Mouse (Mus musculus): ENCODE results near the gene Slc36a1. TPM values are rescaled to one million over a fixed set of nuclear protein-coding genes. Genes with fewer than 3 reads are reported as not detected.

The Slc36a1 gene
- total RNA-seq (2015; ENCODE audit: low replicate concordance) = 2.5 and 5.8 TPM in 2 replicates
- total RNA-seq (2017; ENCODE audit: low replicate concordance) = 1.5 and 1.8 TPM in 2 replicates

DNA sequence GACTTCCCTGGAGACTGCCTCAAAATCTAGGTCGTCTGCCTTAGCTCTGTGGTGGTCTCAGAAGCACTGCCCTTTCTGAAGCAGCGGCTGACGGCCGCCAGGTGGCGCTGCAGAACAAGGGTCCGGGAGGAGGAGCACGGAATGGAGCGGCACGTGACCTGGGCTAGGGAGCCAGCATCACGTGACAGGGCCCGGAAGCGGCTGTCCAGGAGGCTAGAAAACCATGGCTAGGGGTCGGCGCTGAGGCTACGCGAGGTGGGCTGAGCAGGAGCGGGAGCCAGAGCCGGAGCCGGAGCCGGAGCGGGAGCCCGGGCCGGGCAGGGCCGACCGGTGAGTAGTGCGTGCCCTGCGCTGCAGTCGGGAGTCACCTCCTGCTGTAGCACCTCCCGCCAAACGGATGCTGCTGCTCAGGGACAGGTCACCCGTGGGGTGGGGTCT, at the start of gene Slc36a1:
Gene Slc36a1, plus strand, starts transcription at position 192 of the 438 bp plus-strand sequence.
- ATAC-seq (replicated peaks; ENCODE audit: low FRiP score, poor library complexity, severe bottlenecking) = peak; percentile 93

DNA sequence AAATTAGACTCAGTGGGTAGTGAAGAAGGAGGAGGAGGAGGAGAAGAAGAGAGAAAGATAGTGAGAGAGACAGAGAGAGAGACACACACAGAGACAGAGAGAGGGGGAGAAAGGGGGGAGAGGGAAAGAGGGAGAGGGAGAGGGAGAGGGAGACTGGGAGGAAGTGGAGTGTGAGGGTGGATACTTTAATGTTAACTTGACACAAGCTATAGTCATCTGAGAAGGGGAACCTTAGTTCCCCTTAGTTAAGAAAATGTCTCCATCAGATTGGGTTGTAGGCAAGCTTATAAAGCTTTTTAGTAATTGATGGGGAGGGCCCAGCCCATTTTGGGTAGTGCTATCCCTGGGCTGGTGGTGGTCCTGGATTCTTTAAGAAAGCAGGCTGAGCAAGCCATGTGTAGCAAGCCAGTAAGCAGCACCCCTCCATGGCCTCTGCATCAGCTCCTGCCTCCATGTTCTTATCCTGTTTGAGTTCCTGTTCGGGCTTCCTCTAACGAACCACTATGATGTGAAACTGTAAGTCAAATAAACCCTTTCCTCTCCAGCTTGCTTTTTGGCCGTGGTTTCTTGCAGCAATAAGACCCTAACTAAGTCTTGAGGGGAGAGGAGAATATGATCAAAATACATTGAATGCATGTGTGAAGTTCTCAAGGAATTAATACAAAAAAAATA, 49.6 kb upstream of the Slc36a1 start:
- ATAC-seq (replicated peaks; ENCODE audit: low FRiP score, poor library complexity, severe bottlenecking) = no peak

DNA sequence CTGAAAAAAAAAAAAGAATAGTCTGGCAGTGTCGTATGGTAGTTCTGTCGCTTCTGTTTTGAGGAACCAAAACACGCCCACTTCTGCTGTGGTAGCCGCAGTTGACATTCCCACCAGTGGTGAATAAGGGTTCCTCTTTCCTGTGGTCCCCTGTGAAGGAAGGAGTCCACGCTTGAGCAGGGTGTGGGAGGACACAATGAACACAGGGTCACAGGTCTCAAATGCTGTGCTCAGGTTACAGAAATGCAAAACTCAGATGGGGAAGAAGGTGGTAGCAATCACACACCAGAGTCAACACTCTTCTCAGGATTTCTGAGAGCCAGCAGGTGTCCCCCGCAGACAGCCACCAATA, 49.1 kb upstream of the Slc36a1 start:
- ATAC-seq (replicated peaks; ENCODE audit: low FRiP score, poor library complexity, severe bottlenecking) = no peak

DNA sequence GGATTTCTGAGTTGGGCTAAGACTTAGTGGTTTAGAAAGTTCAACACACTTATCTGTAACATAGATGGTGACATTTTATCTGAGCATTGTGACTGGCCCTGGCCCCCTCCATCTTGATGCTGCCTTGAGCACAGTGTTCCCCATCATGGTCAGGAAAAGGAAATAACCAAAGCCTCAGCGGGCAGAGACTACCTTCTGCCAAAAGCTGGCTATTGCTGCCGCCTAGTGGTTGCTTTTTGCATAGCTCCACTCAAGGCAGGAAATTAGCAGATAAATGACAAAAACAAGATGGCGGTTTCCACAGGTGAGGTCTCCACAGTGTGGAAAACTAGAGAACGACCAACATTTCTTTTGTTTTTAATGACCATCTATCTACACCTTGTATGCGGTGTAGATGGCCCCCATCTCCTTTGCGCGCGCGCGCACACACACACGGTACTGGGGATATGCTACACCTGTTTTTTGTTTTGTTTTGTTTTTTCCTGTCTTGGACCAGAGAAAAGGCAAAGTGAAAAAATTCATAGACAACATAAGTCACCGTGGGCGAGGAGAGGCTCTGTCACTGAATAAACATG, 45.3 kb upstream of the Slc36a1 start:
- peak; percentile 56; the same call in 1 of the 2 replicates for ATAC-seq (replicated peaks; ENCODE audit: low FRiP score, poor library complexity, severe bottlenecking)

DNA sequence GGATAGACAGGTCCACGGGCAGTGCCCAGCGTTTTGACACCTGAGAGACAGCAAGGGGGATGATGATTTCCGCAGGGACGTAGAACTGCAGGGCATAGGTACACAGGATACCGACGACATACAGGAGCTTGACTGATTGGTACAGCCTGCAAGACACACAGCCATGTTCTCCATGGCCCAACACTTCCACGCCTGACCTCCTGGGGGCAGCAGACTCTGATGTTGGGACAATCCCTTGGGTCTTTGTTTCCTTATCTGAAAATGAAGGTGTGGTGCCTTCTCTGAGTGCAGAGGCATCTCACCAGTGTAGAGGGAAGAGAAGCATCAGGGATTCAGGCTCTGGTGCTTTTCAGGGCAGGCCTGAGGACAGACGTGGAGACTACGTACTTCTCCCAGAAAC, 41.5 kb upstream of the Slc36a1 start:
- ATAC-seq (replicated peaks; ENCODE audit: low FRiP score, poor library complexity, severe bottlenecking) = no peak

DNA sequence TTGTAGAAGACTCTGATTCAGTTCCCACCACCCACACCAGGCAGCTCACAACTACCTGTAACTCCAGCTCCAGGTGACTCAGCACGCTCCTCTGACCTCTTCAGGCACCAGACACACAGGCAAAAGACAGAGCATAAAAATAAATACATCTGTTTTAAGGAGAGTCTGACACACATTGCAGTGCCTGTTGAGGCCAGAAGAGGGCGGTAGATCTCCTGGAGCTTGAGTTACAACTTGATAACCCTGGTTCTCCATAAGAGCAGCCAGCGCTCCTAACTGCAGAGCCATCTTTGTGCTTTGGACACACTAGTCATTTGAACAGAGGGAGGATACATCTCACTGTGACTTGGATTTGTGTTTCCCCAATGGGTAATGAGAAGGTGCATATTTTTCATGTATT, 39.4 kb upstream of the Slc36a1 start:
- ATAC-seq (replicated peaks; ENCODE audit: low FRiP score, poor library complexity, severe bottlenecking) = no peak

DNA sequence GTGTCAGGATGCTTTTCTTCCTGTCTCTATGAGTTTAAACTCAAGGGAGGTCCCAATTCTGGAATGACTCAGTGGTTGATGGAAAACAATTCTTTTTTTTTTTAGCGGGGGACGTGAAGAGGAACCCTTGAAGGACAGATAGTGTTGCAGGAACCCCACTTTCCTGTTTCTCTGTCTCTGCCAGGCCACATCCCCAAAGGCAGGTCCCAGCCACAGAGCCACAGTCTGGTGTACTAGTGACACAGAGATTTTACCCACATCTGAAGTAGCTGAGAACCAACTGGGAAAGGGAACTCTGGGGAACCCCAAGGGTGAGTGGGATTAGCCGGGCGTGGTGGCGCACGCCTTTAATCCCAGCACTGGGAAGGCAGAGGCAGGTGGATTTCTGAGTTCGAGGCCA, 38.4 kb upstream of the Slc36a1 start:
- ATAC-seq (replicated peaks; ENCODE audit: low FRiP score, poor library complexity, severe bottlenecking) = no peak

DNA sequence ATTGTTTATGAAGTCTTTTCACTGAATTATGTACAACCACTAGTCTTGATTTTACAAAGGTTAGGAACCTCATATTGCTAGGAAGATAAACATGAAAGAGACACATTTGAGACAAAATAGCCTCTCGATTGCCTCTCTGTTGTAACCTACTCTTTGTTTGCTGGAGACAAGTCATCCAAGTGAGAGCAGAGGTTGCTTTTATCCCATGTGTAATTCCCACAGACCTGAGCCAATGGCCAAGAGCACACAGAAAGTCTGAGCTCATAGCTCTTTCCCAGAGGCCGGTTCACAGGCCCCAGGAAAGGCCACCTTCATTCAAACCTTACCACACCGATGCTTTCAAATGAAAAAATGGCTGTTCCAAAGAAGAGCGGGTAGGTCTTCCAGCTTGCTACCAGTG, 35.6 kb upstream of the Slc36a1 start:
- no peak for ATAC-seq (replicated peaks; ENCODE audit: low FRiP score, poor library complexity, severe bottlenecking)

DNA sequence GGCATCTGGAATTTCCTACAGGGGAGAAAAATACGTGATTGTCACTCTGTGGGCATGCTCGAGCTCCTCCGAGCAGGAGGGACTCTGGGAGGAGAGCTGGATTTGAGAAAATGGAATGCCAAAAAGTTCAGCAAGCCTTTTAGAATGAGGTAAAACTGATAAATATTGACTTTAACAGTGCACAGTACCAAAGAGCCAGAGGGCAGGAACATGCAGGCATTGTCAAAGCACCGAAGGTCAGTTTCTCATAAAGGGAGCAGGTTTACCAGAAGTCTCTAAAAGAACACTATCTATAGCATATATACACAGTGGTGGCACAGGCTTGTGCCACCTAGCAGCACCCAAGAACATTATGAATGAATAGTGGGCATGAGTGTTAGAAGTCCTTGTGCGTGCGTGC, 35.2 kb upstream of the Slc36a1 start:
- ATAC-seq (replicated peaks; ENCODE audit: low FRiP score, poor library complexity, severe bottlenecking) = no peak

DNA sequence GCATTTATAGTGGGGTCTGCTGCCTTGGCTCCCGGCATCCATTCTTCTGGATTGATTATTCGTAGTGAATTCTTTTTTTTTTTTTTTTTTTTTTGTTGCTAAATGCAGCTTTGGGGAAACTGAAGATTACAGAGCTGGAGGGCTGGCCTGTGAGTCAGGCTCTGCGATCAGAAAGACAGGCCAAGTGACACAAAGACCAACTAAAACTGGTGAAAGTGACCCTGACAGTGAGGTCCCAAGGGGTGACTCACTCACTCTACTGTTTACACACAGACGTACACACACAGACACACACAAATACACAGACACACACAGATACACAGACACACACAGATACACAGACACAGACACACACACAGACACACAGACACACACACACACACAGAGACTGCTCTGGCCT, 33.6 kb upstream of the Slc36a1 start:
- no peak for ATAC-seq (replicated peaks; ENCODE audit: low FRiP score, poor library complexity, severe bottlenecking)

DNA sequence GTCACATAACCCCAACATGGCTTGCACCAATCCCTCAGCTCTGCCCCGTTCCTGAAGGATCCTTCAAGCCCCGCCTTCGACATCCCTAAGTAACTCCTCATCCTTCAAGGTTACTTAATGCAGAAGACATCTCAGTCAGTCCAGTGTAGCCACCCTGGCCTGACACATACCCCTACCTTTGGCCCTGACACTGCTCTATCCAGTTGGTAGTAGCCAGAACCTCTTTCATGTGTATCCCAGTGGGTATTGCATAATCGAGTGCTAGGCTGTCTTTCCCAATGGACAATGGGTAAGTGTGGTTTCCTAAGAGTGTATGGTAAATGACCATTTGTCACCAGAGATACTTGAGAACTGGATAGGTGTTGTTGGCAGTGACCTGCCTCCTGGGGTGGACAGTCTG, 25.3 kb upstream of the Slc36a1 start:
- no peak for ATAC-seq (replicated peaks; ENCODE audit: low FRiP score, poor library complexity, severe bottlenecking)

DNA sequence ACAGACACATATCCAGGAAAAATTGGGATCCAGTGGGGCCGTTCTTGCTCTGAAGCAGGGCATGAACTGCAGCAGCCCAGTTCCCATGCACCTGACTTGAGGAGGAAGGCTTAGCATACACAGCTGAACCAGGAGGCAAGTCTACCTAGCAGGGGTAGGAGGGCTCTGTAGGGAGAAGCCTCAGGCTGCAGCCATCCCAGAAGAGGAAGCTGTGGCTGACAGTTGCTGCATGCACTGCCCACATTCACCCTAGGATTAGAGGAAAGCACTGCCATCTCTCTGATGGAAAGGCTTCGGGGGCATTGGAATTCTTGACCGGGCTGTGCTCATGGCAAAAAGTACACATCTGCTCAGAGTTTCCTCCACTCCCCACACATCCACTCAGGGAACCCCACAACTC, 24.3 kb upstream of the Slc36a1 start:
- no peak for ATAC-seq (replicated peaks; ENCODE audit: low FRiP score, poor library complexity, severe bottlenecking)

DNA sequence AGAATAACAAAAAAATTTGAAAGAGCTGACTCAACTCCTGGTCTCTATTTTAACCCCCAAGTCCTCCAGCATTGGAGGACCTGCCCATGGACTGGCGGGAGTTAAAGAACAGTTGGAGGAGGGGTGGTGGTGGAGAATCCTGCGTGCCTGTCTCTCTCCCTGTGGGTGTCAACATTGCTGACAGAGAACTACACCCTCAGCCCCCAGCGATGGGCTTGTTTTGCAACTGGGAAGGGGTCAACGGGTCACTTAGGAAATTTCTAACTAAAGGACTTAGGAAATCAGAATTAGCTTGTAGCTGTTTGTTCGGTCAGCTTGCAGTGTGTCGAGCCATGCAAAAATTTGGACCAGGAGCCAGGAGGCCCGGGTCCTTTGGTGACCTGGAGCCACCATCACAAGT, 21.0 kb upstream of the Slc36a1 start:
- no peak for ATAC-seq (replicated peaks; ENCODE audit: low FRiP score, poor library complexity, severe bottlenecking)

DNA sequence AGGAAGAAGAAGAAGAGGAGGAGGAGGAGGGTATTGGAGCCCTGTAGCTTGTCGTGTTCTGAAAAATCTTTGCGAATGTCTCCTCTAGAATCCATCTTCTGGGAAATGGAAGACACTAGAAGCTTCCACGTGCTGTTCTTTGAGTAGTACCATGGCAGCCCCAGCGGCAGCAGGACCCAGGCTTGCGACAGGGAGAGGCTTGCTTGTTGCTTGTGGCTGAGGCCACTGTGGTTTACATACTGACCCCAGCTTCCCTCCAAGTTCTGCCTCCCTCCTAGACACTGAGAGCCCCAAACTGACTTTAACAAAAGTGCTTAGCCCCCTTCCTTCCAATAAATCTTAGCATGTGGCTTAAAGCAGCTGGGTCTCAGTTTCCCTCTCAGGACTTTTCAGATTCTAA, 19.9 kb upstream of the Slc36a1 start:
- no peak for ATAC-seq (replicated peaks; ENCODE audit: low FRiP score, poor library complexity, severe bottlenecking)

DNA sequence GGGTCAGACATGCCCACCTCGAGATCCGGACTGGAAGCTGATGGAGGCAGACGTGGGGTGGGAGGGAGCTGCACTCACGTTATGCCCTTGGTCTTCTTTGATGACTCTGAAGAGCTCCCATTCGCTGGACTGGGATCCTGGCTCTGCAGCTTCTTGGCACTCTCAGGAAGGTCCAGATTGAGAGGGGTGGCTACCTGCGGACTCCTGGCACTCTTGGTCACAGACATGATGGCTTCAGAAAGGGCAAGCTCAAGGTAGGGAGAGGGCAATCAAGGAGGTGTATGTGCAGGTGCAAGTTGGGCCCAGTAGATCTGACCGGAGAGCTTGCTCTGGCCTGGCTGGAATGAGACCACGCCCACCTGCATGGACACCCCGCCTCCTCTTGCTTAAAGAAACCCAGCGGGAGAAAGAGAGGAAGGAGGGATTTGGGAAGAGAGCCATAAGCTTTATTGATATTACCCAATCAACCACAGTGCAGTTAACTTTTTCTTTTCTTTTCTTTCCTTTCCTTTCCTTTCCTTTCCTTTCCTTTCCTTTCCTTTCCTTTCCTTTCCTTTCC, 19.3 kb upstream of the Slc36a1 start, which contains the start of gene Slc36a2:
Gene Slc36a2, minus strand, starts transcription at position 345 of the 559 bp plus-strand sequence.
- no peak for ATAC-seq (replicated peaks; ENCODE audit: low FRiP score, poor library complexity, severe bottlenecking)

DNA sequence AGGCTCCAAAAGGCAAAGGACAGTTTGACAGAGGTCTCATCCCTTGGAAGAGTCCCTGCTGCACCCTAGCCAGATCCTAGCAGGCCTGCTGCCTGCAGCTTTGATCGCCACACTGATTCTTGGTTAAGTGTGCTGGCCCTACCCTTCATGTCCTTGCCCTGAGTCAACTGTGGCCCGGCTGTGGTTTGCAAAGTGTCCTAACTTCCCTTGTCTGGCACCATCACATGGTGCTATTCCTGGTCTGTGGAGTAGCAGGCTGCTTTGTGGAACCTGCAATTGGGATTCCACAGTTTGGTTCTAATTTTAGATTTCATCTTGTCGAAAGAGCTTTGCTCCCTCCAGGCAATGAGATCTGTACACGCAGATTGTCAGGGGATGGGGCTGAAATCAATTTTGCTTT, 16.9 kb upstream of the Slc36a1 start:
- ATAC-seq (replicated peaks; ENCODE audit: low FRiP score, poor library complexity, severe bottlenecking) = no peak

DNA sequence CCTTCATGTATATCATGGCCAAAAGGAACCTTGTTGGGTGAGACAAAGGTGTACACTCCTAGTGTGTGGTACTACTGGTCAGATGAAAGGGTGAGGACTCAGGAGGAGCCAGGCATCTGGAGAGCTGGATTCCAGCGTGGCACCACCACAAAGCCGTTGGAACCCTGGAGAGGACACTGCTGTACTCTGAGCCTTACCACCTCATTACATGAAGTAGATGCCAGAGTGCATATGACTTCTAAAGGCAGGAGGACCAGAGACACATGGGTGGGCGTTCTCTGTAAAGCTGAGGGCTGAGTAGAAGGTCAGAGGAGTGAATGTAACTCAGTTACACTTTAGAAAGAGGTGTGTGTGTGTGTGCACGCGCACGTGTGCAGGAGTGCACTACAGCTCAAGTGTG, 16.4 kb upstream of the Slc36a1 start:
- no peak for ATAC-seq (replicated peaks; ENCODE audit: low FRiP score, poor library complexity, severe bottlenecking)

DNA sequence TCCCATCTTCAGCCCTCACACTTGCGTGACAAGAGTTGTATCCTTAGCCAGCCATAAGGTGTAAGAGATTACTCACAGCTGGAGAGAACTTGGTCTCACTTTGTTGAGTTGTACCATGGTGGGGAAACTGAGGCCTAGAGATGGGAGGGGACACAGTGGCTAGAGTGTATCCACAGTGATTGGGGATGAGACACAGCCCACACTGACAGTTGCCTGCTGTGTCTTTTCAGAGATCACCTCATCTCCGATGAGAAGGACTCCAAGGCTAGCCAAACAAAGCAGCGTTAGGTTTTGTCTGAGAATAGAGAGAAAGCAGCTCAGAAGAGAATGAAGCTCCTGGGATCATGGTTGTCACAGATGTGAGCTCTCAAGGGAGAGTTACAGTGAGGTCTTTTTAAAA, 13.9 kb upstream of the Slc36a1 start:
- no peak for ATAC-seq (replicated peaks; ENCODE audit: low FRiP score, poor library complexity, severe bottlenecking)

DNA sequence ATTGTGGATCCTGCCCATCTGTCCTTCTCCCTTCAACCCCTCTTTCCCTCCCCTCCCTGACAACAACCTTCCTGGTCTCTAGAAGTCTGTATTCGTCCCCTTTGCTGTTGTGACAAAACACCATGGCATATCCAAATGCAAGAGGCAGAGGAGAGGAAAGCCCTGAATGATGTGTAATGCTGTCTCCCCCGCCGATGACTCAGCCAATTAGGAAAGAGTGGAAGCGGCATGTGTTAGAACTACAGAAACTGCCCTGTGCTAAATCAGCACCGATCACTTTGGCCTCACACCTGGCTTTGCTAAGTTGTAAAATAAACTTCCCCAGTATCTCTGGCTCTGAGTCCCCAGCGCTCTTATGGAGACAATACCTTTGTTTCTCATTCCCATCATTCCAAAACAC, 7.1 kb upstream of the Slc36a1 start:
- ATAC-seq (replicated peaks; ENCODE audit: low FRiP score, poor library complexity, severe bottlenecking) = no peak

DNA sequence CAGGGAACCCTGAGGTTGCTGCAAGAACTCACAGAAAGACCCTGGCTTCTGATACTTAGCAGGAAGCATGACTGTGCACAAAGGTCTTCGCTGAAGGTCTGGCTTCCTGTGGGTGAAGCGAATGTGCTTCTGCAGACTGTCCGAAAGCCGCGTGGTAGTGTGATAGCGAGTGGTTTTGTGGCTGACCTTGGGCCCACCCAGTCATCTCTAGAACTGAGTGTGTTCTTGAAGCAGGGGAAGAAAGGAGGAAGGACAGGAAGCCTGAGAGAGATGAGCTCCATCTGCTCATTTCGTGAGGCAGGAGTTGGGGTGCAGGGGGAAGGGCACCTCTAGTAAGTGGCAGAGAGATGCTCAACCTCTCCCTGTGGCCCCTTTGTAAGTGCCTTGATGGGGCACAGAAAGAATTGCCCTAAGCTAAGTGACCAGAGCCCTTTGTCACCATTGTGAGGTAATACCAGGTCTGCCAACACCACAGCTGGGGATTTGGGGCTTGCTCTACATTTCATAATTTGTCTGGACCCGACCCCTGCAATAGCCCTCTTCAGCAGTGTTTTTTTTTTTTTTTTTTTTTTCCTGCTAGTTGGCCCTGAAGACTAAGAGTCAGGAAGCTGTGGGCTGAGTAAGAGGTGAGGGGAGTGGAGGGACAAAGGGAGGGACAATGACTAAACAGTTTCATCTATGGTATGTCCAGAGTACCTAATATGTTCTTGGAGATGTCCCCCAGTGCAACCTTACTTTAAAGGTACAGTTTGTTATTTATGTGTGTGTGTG, 6.2 kb upstream of the Slc36a1 start:
- no peak for ATAC-seq (replicated peaks; ENCODE audit: low FRiP score, poor library complexity, severe bottlenecking)

DNA sequence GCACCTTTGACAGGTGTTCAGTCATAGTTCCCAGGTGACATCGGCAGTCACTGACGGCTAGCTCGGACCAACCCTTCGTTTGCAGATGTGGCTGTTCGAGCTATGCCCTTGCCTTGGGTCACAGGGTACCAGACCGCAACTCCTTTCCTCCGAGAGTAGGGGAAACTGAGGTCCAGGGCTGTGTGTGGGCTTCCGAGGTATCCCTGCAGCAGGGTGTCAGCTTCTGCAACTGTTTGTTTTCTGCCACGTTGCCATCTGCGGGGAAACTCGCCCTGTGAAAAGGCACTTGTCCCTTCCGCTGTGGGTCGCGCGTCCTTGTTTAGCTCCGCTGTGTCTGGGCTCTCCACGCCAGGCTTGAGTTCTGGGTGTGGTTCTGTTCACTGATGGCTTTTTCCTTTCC, 452 bp downstream of the Slc36a1 start:
- peak; percentile 45; the same call in 1 of the 2 replicates for ATAC-seq (replicated peaks; ENCODE audit: low FRiP score, poor library complexity, severe bottlenecking)

Data from erythroid progenitor cell, adult 5-6 weeks (primary cell).